Mouse (Mus musculus) gastrocnemius, postnatal 25 days (tissue): ENCODE data around the gene Bcl2l12. TPM values are rescaled to one million over a fixed set of nuclear protein-coding genes. Genes with fewer than 3 reads are reported as not detected.
"Not testable (repeated sequence)": the region's sequence is repeated elsewhere in the genome, so short reads cannot be mapped to it uniquely, and the experiment has no call there.

ENCODE experiments used
- DNase-seq: peaks from one replicate; pipeline ENCODE4 v3.0.0; 2022
- long read RNA-seq, 2 experiments: library from polyadenylated mRNA; stranded (forward); transcript quantifications; one replicate each; pipeline ENCODE4 v2.0.0; 2021
- total RNA-seq, 2 experiments: library from RNA; stranded (reverse); gene quantifications; 1 replicate in 1 of 2; 2 replicates in 1 of 2; pipeline ENCODE4 v1.2.3; 2021

Gene Bcl2l12
- 1 to 10 TPM; 7.4 to 9.6 TPM for total RNA-seq
- long read RNA-seq, experiment 1, transcript Bcl2l12-201 (7 exons, 1,075 nt) = major isoform, 10 of 17 reads
- long read RNA-seq, experiment 1, partial matches to known transcripts = 3 of 17 reads
- long read RNA-seq, experiment 1, other reads (novel, unspliced or antisense) = 4 of 17 reads
- long read RNA-seq, experiment 2, transcript Bcl2l12-201 (7 exons, 1,075 nt) = major isoform, 8 of 12 reads
- long read RNA-seq, experiment 2, partial matches to known transcripts = 2 of 12 reads
- long read RNA-seq, experiment 2, other reads (novel, unspliced or antisense) = 2 of 12 reads

DNA sequence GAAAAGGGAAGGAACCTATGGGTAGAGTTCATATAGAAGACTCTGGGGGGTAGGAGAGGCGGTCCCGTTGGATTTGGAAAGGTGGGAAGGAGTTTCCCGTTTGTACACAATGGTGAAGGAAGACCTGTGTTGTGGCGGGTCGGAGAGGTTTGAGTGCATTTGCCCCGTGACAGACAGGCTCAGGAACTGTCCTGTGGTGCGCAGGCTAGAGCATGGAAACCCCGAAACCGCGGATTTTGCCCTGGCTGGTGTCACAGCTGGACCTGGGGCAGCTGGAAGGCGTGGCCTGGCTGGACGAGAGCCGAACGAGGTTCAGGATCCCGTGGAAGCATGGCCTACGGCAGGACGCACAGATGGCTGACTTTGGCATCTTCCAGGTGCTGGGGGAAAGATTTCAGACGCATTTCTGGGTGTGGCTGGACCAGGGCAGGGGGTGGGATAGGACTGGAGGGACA lies at the start of gene Bcl2l12:
Gene Bcl2l12 (minus strand): TSS at position 212 of the 455 bp plus-strand sequence.
- DNase-seq = peak; percentile 54

DNA sequence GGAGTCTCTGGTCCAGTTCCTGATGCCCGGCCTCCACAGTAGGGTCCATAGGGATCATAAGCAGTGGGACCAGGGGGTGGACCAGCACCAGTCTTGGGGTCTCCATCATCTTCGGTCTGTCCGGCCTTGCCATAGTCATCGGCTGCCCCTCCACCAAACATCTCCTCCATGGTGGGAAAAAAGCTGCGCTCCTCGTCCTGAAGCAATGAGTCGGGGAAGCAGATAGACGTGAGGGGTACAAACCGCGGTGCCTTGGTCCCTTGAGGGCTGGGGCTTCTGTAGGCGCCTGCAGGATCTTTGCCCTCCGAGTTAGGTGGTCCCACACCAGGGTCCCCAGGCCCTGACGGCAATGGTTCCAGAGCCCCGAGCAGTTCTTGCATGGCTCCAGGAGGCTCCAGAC lies 49.0 kb upstream of the Bcl2l12 start:
- no peak for DNase-seq

DNA sequence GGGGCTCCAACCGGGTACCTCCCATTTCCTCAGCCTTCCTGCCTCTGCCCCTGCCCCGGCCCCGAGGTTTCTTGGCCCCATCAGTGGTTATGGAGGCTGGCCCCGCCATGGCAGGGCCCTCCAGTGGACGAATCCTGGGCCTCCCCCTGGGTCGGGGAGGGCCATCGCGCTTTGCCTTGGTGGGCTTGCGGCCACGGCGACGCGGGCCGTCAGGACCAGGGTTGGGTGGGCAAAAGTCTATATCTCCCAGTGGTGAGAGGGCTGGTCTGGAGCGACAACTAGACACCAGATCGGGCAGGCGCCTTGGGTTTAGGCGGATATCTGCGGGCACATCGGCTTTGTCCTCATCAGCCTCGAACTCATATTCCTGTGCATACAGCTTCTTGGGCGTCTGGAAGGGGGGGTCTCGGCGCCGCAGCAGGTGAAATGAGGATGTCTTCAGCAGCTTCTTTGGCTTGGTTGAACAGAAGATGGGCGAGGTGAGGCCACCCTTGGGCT lies 48.4 kb upstream of the Bcl2l12 start:
- DNase-seq = no peak

DNA sequence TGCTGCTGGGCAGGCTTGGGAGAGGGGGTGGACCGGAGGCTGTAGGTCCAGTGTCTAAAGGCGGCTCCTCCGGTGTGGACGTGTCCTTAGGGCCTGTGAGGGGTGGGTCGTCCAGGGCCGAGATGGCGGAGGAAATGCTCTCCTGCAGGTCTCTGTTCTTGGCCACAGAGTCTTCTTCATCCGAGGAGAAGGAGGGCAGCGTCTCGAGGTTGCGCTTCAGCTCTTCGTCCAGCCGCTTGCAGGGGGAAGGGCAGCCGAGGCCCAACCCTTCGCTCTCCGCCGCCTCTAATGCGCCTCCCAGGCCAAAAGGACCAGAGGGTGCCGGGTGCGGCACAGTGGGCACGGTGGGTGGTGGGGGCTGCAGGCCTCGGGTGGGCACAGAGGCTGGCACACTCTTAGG lies 47.2 kb upstream of the Bcl2l12 start:
- DNase-seq = peak; percentile 7

DNA sequence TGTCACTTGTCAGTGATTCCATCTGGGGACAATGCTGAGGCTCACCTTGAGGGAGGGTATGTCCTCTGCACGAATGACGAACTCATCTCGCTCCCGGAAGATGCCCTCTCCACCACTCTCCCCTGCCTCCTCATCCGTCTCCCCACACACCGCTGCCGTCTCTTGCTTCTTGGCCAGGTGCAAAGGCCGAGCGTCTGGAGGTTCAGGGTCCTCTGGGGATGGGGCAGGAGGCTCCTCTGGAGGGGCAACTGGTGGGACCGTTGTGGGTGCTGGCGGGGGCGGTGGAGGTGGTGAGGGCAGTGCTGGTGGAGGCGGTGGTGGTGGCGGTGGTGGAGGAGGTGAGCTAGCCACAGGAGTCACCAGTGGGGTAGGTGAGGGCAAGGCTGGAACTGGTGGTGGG lies 44.8 kb upstream of the Bcl2l12 start:
- no peak for DNase-seq

DNA sequence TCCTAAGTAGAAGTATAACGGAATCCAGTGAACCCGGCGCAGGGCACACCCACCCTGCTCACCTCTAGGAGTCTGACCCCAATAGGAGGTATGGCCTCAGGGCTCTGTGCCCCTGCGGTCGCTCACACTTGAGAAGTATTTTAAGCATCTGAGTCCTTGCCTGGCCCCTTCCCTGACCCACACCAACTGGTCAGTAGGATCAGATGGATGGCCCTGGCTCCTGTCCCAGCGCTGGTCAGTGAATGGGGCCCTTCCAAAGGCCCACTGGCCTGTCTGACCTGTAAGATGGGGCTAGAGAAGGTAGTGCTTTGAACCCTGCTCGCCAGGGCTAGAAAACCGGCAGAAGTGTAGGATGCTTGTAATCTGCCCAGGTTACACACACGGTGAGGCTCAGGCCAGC lies 42.3 kb upstream of the Bcl2l12 start:
- DNase-seq = peak; percentile 71

DNA sequence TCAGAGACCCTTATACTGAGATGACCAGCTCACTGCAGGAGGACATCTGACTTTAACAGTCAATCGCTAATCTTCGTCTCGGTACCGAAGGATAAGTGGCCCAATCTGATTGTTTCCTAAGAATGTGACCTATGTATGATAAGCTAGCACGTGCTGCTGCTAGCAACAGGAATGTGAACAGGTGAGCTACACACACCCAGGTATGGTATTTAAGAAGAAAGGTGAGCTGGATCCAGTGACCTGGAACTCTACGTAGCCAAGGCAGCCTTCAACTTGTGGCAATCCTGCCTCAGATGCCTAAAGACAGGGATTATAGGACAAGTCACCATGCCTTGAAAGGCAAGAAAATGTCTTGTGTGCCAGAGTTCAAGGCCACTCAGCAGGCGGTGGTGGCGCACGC lies 39.9 kb upstream of the Bcl2l12 start:
- DNase-seq = no peak

DNA sequence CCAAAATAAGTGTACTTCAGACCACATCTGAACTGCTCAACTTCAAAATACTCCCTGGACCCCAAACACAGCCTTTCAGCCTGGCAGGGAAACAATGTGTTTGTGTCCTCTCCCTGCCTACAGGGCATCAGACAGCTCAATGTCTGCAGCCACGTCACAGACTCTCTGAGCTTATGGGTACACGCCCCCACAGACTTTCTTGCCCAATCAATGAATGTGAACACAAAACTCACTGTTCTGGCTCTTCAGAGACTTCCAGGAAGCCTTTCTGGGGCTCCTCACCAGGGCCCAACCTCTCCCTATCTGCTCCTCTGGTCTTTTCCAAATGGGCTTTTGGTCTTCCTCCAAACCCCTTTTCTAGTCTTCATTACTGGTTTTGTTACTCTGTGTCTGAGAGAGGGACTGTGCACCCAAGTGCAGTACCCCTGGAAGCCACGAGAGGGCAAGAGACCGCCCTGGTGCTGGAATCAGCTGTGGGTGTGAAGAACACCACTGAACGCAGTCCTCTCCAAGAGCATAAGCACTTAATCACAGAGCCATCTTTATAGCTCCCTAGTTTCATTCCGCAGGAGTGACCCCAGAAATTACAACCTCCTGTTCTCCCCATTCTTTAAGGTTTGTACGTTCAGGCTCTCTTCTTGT lies 39.3 kb upstream of the Bcl2l12 start:
- peak; percentile 38 for DNase-seq

DNA sequence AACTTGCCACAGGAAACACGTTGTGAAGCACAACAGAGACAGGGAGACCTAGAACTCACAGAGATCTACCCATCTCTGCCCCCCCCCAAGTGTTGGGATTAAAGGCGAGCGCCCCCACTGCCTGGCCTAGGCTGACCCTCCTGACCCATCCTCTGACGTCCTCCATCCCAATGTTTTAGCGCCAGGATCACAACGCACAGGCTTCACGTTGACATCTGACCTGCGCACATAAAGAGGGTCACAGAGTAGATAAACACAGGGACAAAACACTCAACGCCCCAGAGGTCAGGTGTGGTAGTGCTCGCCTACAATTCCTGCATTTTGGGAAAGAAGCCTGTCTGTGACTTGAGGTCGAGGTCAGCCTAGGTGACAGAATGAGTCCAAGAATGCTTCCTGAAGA lies 38.2 kb upstream of the Bcl2l12 start:
- no peak for DNase-seq

DNA sequence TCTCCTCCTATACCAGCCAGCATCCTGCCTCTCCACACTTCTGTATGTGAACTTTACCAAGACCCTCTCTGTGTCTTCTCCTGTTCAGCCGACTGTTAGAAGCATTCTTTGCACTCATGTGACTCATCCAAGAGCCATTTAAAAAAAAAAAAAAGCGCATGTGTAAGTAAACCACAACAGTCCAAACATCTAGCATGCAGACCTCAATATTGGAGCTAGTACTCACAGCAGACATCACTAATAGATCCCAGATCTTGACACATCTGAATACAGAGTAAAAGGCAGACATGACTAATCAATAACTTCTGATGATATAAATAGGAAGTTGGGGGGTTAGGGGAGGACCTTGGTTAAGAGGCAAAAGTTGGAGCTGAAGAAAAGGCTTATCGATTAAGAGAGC lies 37.1 kb upstream of the Bcl2l12 start:
- no peak for DNase-seq

DNA sequence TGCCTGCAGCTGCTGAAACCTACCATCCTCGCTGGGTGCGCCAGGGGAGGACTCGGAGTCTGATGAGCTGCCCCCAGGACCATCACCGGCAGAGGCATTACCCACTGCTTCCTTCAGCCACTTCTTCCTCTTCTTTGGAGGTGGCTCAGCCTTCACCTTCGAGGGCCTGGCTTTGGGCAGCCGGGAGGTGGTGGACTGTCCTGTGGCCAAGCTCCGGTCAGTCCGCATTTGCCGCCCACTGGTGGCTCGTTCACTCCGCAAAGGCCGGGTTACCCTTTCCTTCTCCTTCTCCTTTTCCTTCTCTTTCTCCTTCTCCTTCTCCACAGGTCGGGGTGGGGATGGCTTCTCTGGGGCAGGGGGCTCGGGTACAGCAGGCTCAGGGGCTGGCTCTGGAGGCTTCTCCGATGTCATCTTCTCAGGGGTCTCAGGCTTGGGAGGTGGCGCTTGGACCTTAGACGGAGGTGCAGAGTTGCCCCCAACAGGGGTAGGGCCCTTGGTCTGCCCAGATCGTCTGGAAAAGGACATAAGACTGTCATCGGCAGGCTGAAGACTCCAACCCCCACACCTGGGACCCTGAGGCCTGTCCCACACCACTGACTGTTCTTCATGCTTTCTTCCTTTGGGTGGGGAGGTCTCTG lies 35.3 kb upstream of the Bcl2l12 start:
- DNase-seq = no peak

DNA sequence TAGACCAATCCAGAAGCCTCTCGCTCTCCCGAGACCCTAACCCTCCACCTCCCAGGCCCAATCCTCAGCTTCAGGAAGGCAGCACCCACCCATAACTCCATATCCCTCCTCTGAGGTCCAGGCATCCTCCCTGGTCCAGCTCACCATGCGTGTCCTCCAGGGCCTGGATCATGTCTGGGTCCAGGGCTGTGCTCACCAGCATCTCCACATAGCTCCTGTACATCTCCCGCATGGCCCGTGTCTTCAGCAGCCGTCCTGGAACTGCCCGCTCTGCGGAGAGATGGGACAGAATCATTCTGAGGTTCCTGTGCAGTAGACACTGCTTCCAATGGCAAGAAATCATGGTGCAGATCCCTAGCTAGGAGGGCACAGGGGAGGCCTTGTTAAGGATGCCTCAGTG lies 32.3 kb upstream of the Bcl2l12 start:
- DNase-seq = no peak

DNA sequence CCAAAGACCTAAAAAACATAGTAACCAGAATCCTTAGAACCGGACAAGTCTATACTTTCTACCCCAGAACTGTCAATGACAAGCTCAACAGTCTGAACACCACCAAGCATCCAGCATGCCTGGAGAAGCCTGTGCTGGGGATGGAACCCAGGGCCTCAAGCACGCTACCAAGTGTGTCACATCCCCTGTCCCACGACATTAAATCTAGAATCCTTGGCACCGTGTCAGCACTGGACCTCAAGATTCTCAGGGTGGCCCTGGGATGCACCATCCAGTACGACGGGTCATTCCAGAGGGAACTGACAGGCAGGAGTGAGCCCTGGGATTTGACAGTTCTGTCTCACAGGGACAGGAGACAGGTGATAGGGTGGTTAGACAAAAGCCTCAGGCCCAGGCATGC lies 31.5 kb upstream of the Bcl2l12 start:
- DNase-seq = no peak

DNA sequence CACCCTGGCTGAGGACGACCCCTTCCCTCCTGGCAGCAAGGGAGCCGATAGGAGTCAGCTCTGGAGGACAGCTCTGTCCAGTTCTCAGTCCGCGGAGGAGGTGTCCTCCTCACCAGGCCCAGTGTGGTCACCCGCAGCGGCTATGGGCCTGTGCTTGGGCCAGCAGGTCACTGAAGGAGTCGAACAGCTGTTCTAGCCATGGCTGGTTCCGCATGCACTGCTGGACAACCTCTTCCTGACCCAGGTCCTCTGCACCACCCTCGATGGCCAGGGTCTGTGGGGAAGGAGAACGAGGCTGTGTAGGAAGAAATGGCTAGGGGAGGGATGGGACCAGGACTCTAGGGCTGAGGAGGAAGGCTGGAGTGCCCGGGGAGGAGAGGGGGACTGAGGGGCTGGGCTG lies 29.8 kb upstream of the Bcl2l12 start:
- peak; percentile 6 for DNase-seq

DNA sequence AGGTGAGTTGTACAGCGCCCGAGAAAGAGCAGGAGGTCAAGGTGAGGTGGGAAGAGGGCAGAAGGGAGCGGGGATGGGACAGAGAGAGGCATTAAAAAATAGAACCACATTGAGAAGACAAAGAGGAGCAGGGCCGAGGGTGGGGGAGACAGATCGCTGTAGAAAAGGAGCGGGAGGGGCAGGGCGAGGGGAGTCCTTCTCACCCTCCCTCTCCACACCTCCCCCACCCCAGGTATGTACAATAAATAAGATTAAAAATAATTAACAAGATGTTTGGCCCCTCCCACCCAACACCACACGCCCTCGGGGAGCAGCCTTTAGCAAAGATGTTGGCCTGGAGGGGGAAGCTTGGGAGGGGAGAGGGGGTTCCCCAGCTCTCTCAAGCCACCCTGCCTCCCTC lies 29.2 kb upstream of the Bcl2l12 start:
- no peak for DNase-seq

DNA sequence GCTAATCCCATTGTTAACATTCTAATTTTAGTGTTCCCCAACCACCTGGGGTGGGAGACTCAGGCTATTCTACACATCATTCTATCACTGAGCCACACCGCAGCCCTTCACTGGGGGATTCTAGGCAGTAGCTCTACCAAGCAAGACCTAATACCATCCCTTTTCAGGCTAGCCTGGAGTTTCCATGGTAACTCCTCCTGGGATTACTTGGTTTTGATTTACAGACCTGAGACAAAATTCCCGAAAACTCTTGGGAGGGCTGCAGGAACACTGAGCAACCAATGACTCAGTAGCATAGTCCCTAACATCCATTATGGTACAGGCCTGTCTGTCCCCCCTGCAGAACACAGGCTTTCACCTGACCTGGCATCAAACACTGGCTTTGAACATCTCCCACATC lies 27.7 kb upstream of the Bcl2l12 start:
- no peak for DNase-seq

DNA sequence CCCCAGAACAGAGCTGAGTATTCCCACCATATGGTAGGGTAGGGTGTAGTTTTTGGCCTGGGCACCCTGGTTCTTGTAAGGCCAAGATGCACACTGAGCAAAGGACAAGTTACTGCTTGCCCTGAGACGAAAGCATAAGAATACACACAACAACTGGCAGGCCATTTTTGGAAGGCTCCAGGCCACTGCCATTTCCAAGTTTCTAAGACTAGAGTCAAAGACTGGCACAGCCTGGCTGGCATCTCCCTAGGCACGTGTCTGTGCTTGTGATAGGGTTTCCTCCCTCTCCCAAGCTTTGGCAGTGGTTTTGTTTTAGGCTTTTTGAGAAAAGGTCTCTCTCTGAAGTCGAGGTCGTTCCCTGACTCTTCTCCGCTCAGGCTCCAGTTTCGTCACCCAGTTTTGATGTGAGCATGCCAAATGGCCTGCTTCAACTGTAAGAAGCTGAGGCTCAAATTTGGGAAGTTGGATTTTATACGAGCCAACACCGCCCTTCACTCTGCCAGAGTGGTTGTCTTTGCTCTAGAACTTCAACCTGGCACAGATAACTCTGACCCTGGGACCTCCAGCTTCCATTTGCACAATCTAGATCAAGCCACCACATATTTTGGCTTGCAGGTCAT lies 27.2 kb upstream of the Bcl2l12 start:
- DNase-seq = peak; percentile 42

DNA sequence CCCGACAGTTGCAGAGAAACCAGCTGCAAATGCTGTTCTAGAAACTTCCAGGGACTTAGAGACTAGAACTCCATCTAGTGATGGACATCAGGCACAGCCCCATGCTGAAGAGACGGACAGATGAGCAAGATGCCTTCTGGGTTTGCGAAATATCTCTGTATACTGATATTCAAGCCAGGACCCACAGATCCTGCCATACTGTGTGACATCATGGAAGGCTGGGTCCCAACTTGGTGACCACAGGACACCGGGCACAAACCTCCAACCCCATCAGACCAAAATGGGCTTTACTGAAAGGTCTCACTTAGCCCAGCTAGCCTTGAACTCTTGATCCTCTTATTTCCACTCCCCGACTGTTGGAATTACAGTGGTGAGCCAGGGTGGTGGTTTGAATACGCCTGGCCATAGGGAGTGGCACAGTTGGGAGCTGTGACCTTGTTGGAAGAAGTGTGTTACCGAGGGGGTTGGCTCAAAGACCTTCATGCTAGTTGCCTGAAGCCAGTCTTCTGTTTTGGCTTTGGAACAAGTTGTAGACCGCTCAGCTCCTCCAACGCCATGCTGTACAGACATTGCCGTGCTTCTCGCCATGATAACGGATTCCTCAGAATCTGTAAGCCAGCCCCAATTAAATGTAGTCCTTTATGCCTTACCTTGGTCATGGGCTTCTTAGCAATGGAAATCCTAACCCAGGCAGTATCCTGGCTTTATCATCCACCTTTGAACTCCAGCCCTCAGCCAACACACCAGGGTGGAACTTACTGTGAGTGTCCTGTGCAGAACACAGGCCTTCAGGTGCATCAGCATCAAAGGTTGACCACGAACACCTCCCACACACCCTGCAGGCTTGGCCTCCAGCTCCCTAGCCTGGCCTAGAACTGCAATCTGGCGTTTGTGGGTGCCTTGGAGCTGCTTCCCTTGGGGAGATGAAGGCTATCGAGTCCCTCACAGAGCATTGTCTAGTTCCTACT lies 26.1 kb upstream of the Bcl2l12 start:
- no peak for DNase-seq

DNA sequence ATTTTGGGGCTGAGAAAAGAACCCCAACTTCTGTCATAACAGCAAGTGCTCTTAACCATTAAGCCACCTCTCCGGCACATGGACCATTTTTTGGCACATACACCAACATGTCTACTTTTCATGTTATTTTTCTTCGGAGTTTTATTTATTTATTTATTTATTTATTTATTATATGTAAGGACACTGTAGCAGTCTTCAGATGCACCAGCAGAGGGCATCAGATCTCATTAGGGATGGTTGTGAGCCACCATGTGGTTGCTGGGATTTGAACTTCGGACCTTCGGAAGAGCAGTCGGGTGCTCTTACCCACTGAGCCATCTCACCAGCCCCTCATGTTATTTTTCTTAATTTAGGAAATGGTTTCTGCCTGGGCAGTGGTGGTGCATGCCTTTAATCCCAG lies 25.2 kb upstream of the Bcl2l12 start:
- DNase-seq = not testable (repeated sequence)

DNA sequence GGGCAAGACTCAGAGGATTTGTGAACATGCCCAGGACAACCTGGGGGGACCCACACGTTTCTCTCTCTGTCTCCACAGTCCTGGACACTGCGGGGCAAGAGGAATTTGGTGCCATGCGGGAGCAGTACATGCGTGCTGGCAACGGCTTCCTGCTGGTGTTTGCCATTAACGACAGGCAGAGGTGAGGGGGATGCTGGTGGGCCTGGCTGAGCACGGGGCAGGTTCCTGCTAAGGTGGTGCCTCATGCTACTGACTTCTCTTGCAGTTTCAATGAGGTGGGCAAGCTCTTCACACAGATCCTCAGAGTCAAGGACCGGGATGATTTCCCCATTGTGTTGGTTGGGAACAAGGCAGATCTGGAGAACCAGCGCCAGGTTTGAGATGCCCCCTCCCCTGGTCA lies 21.7 kb upstream of the Bcl2l12 start:
- no peak for DNase-seq

DNA sequence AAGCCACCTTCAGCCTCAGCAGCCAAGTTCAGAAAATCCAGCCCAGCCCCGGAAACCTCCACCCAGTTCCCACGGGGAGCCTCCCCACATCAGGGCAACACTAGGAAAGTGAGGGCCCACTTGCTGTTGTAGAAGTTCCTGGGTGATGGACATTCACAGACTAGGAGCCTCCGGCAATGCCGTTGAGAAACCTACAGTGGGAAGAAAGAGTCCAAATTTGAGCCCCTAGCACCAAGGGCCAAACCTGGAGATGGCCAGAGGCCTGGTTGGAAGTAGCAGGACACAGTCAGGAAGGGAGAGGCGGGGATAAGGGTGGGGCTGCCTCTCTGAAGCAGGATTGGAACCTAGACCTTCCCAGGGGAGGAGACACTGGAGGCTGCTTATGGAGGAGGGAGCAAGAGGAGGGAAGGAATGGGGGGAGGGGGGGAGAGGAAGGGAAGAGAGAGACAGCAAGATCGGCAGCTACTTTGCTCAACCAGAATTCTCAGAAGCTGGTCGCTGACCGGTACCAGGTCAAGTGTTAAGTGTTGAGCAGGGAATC lies 20.6 kb upstream of the Bcl2l12 start:
- DNase-seq = peak; percentile 85
